Mouse (Mus musculus) adrenal gland, postnatal 0 days (tissue): ENCODE results near the gene Limch1. TPM values are rescaled to one million over a fixed set of nuclear protein-coding genes. Genes with fewer than 3 reads are reported as not detected.

Experiments
- microRNA-seq: library from miRNA; unstranded; fragments of <30 nt; microRNA quantifications from one replicate; pipeline ENCODE4, GENCODE M21; 2016; ENCODE audit warnings: borderline replicate concordance; ENCODE audit not compliant: insufficient number of aligned reads
- polyA plus RNA-seq: library from polyadenylated mRNA; unstranded; fragments of >200 nt; fragmentation: Nextera tagmentation; extraction: Ambion mirVana; gene quantifications from 2 replicates; pipeline ENCODE4 v1.2.1, GENCODE M21; 2015

The Limch1 gene
- 22.1 and 58.0 TPM in 2 replicates for polyA plus RNA-seq

DNA sequence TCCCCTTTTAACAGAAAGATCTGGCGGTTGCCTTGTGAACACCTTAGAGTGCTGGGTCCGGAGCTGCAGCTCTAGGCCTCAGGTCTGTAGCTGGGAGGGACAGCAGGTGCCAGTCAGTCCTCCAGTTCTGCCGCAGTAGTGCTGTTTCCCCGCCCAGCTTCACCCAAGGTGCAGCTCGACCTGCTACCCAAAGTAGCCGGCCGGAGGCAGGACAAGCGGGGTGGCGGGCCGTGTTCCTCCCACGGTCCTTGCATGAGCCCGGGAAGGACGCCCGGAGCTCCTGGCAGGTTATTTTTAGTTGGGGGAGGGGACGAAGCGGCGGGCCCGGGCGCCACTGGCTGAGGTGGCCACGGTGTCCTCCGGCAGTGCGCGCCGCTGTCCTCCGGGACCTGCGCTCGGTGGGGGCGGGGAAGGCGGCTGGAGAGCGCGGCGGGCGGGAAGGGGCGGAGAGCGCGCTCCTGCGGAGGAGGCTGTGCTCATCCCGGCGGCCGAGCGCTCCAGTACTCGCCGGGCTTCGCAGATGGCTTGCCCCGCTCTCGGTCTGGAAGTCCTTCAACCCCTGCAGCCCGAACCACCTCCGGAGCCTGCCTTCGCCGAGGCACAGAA lies at the start of gene Limch1:
Gene Limch1, plus strand, starts transcription at position 438 of the 606 bp plus-strand sequence.

DNA sequence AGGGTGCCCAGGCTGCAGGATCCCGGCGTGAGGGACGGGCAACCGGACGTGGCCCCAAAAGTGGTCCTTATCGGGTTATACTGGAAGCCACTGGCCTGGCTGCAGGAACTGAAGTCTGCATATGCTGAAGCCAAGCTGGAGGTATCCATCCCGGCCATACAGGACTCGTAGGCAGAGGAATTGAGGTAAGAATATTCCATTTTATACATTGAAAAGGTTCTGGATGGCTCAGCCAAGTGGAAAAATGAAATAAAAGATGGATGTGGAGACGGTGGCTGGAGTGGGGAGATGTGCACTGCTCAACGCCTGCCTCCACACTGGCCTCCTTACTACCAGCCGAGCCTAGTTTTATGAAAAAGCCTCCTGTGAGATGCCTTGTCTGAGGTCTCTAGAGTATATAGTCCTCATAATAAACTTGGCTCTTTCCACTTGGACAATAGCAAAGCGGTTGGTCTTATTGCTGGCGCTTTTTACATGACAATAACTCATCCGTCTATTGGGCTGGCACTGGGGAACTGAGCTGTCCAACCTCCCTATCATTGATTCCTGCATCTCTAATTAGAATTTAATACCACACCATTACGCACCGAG lies 353.2 kb downstream of the Limch1 start, which contains the start of gene Phox2b:
Gene Phox2b, minus strand, starts transcription at position 569 of the 591 bp plus-strand sequence.

Small RNAs within 50 kb of the gene (microRNA-seq; reads per million reads assigned to microRNA genes)
- not detected for gene Gm23841

Other genes with a start within 250 kb of the Limch1 start
- gene Apbb2, start 127.0 kb upstream of the Limch1 start, polyA plus RNA-seq: 40.8 and 49.0 TPM in 2 replicates
- 352 and 736 TPM in 2 replicates for gene Uchl1, start 69.7 kb upstream of the Limch1 start, polyA plus RNA-seq